Mouse (Mus musculus) heart, embryonic 14.5 days (tissue): ENCODE measurements around the gene Nectin3. TPM values are rescaled to one million over a fixed set of nuclear protein-coding genes. Genes with fewer than 3 reads are reported as not detected.

Experiments used
- ATAC-seq: fragments of 200-750 bp; cut with Nextera tagmentation; 2 replicates; pipeline ENCODE4 v1.8.0; 2017; ENCODE audit warnings: low read depth, moderate TSS enrichment; ENCODE audit not compliant: insufficient number of reproducible peaks, insufficient read depth, low FRiP score
- H3K27ac ChIP-seq, 2 experiments: fragments of 200-500 bp in 1 of 2; fragments of 300-500 bp in 1 of 2; sonication (generic) in 1 of 2; replicated peaks in 1 of 2; 2 replicates each; pipeline ENCODE4 v1.5.1; 2012 to 2014; ENCODE audit warnings: low read depth in 2 of 2, low read length in 2 of 2, control low read depth in 1 of 2, mild to moderate bottlenecking in 1 of 2, mixed read lengths in 1 of 2; ENCODE audit not compliant: control insufficient read depth in 1 of 2, insufficient read depth in 1 of 2
- H3K27me3 ChIP-seq: fragments of 300-500 bp; sonication (generic); 2 replicates; pipeline ENCODE4 v1.6.1; 2014; ENCODE audit warnings: mild to moderate bottlenecking, low read length, control low read depth; ENCODE audit not compliant: control insufficient read depth, insufficient read depth
- H3K36me3 ChIP-seq: fragments of 300-500 bp; sonication (generic); 2 replicates; pipeline ENCODE4 v1.6.1; 2014; ENCODE audit warnings: mild to moderate bottlenecking, control low read depth, low read length, mixed read lengths; ENCODE audit not compliant: control insufficient read depth, insufficient read depth
- H3K4me1 ChIP-seq, 2 experiments: fragments of 200-500 bp in 1 of 2; fragments of 300-500 bp in 1 of 2; sonication (generic) in 1 of 2; 2 replicates each; pipeline ENCODE4 v1.6.1; 2012 to 2014; ENCODE audit warnings: low read length in 2 of 2, control low read depth in 1 of 2, mixed read lengths in 1 of 2; ENCODE audit not compliant: control insufficient read depth in 2 of 2, insufficient read depth in 2 of 2
- H3K4me2 ChIP-seq: fragments of 300-500 bp; sonication (generic); 2 replicates; pipeline ENCODE4 v1.6.1; 2014; ENCODE audit warnings: mild to moderate bottlenecking, low read length
- H3K4me3 ChIP-seq, 2 experiments: fragments of 200-500 bp in 1 of 2; fragments of 300-500 bp in 1 of 2; sonication (generic) in 1 of 2; 2 replicates each; pipeline ENCODE4 v1.5.1; 2012 to 2014; ENCODE audit warnings: low read length in 2 of 2, mild to moderate bottlenecking in 2 of 2, control low read depth in 1 of 2, low read depth in 1 of 2, moderate library complexity in 1 of 2; ENCODE audit not compliant: control insufficient read depth in 1 of 2, insufficient read depth in 1 of 2
- H3K9ac ChIP-seq: fragments of 300-500 bp; sonication (generic); 2 replicates; pipeline ENCODE4 v1.6.1; 2014; ENCODE audit warnings: mild to moderate bottlenecking, low read length
- H3K9me3 ChIP-seq: fragments of 300-500 bp; sonication (generic); 2 replicates; pipeline ENCODE4 v1.6.1; 2016; ENCODE audit warnings: low read length, control low read depth; ENCODE audit not compliant: control insufficient read depth
- WGBS: fragments of 180-500 bp; shearing (Covaris S2); extraction: QIAGEN DNeasy Blood & Tissue Kit; methylation state at CpG from one replicate; pipeline ENCODE4 v1.1.7; 2014; 5-methylcytosine and 5-hydroxymethylcytosine counted together
- polyA plus RNA-seq: library from polyadenylated mRNA; unstranded; fragments of >200 nt; fragmentation: Nextera tagmentation; extraction: Ambion mirVana; gene quantifications from 2 replicates; pipeline ENCODE4 v1.2.1, GENCODE M21; 2014

Nectin3 gene
- polyA plus RNA-seq, 1 experiment from 2014 or later: 24.7 TPM

DNA sequence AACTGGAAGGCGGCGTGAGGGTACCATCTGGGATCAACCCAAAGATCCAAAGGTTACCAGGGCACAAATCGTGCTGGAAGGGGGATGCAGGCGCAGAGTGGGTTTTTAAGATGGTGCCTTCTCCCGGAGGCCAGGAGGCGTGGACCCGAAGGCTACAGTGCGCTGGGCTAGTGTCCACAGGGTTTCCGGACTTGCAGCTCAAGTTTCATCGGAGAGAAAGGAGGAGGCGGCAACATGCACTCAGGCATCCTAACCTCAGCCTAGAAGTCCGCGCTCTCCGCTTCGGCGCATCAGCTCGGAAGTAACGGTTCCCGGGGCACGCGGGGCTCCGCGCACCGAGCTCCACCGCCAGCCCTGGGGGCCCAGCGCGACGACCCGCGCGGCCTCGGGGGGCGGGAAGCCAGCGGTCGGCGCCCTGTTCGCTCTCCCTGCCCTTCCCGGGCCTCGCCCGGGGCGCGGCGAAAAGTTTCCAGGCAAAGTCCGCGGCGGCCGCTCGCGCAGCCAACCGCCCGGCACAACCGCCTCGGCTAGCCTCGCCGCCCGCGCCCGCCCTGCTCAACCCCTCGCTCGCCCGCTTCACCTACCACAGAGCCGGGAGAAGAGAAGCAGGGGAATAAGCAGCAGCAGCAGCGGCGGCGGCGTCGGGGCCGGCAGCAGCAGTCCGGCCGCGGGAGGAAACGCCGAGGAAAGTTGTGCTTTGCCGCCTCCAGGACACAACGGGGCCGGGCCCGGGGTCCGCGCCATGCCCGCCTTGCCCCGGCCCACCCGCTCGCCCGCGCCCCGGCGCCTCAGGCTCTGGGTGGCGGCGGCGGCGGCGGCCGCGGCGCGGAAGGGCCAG lies 2.1 kb downstream of the Nectin3 start:
- Histone ChIP-seq H3K4me1 (peaks cover 0 to 27% of the 10 kb centered on the region in 2 experiments; a peak in 2 of 4 replicates), H3K36me3 (no peaks in the 10 kb centered on the region), H3K4me2 (peak overlapping the region; percentile 77), H3K27me3 (no peaks in the 10 kb centered on the region), H3K9me3 (no peaks in the 10 kb centered on the region), H3K4me3 (peak overlapping the region; percentile 90 to 93), H3K9ac (peak overlapping the region; percentile 96), H3K27ac (peak overlapping the region; percentile 98)
- WGBS: under 1% methylated on average over 78 of the region's 96 CpGs
- peak; percentile 47 for ATAC-seq

DNA sequence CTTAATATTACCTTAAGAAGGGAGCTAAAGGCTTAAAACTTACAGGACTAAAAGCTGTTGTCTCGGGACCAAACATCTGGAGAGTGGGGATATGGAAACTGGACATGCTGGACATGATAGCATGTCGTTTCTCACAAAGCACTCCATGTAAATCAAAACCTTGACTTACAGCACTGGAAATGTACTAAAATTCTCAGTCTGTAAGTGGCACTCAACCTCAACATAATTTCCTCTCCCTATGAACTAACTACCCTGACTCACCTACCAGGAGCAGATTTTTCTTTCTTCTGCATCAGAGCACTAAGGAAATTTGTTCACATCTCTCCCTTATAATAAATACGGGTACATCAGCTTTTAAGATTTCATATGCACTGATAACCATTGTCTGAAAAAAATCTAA lies 3.1 kb downstream of the Nectin3 start:
- H3K36me3 ChIP-seq: no peaks in the 10 kb centered on the region
- peak overlapping the region in 1 of 2 experiments; percentile 98; a peak in 1 of 4 replicates for H3K27ac ChIP-seq
- H3K4me2 ChIP-seq: peak overlapping the region; percentile 77
- no peak for ATAC-seq
- peak overlapping the region; percentile 21 to 93; a peak in 3 of 4 replicates for H3K4me3 ChIP-seq
- H3K9ac ChIP-seq: peak overlapping the region; percentile 96
- WGBS: 18% methylated on average over 3 of the region's 3 CpGs
- H3K27me3 ChIP-seq: no peaks in the 10 kb centered on the region
- no peaks in the 10 kb centered on the region for H3K9me3 ChIP-seq
- H3K4me1 ChIP-seq: peaks cover 0 to 27% of the 10 kb centered on the region in 2 experiments; a peak in 2 of 4 replicates

DNA sequence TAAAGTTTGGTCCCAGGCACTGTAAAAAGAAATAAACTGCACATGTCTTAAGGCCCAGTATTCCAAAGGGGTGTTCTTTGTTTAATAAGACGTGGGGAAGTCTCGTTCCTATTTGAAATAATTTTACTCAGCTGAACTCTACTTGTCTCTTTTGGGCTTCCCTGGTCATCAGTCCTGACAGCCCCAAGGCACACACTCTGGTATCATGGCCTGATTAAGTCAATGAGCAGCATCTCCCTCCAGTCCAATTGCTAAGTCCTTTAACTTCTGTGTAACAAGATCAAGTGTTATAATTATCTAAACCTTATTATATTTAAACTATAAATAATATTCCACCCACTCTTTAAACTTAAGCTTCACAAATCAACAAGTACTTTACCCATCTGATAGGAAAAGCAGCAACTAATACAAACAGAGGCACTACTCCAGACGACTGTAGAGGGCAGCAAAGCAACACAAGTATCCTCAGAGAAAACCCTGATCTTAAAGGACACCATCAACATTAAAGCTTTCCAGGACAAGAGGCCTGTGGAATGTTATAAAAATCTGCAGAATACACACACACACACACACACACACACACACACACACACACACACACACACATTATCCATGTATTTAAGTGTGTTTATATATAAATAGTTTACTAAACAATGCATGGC lies 10.8 kb downstream of the Nectin3 start:
- 54% methylated on average over 3 of the region's 3 CpGs for WGBS
- no peak for ATAC-seq
- H3K27me3 ChIP-seq: no peaks in the 10 kb centered on the region
- H3K27ac ChIP-seq: no peak overlapping the region
- H3K36me3 ChIP-seq: no peaks in the 10 kb centered on the region
- H3K9me3 ChIP-seq: no peaks in the 10 kb centered on the region
- no peak overlapping the region for H3K4me2 ChIP-seq
- H3K4me1 ChIP-seq: peaks cover 0 to 10% of the 10 kb centered on the region in 2 experiments; a peak in 1 of 4 replicates
- H3K9ac ChIP-seq: no peak overlapping the region
- H3K4me3 ChIP-seq: no peak overlapping the region

DNA sequence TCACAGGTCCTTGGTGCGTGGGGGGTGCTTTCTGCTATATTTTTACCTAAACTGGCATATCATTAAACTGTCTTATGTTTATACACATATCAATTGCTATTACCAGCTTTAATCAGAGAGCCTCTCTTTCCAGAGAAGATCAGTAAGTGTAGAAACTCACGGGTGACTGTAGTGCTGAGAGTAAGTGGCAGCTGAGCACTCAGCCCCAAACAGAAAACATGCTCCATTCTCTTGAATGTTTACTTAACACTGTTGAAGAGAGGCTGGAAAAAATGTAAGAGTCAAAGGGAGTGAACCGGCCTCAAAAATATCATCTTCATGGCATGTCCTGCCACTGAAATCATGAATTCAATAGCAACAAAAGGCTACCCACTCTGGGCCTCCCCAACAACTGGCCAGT lies 21.0 kb downstream of the Nectin3 start:
- Histone ChIP-seq H3K36me3 (no peaks in the 10 kb centered on the region), H3K4me1 (peaks cover 0 to 1% of the 10 kb centered on the region in 2 experiments; a peak in 1 of 4 replicates), H3K27ac (no peak overlapping the region), H3K27me3 (no peaks in the 10 kb centered on the region), H3K9ac (no peak overlapping the region), H3K4me2 (no peak overlapping the region), H3K9me3 (no peaks in the 10 kb centered on the region), H3K4me3 (no peak overlapping the region)
- WGBS: 65% methylated on average over 3 of the region's 3 CpGs
- ATAC-seq: no peak

DNA sequence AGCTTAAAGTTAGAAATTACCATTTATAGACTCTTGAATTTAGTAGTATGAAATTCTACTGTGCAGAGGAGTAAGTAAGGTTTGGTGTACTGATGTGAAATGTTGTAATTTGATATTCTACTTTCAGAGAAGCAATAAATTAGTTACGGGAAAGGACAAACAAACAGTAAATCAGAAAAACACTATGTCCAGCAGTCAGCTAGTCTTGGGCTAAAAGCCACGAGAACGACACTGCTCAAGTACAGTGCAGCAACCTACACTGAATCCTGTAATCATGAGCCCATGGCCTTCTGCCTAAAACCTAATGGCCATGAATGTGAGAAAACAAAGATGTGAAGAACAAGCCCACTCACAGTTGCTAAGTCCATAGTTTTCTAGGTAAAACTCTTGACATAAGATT lies 46.9 kb downstream of the Nectin3 start:
- ATAC-seq: no peak
- WGBS: 93% methylated on average over 3 of the region's 3 CpGs
- H3K27ac ChIP-seq: no peak overlapping the region
- no peaks in the 10 kb centered on the region for H3K4me1 ChIP-seq
- peaks cover 42% of the 10 kb centered on the region for H3K36me3 ChIP-seq
- H3K4me3 ChIP-seq: no peak overlapping the region
- no peak overlapping the region for H3K9ac ChIP-seq
- no peak overlapping the region for H3K4me2 ChIP-seq
- H3K27me3 ChIP-seq: no peaks in the 10 kb centered on the region
- H3K9me3 ChIP-seq: no peaks in the 10 kb centered on the region

DNA sequence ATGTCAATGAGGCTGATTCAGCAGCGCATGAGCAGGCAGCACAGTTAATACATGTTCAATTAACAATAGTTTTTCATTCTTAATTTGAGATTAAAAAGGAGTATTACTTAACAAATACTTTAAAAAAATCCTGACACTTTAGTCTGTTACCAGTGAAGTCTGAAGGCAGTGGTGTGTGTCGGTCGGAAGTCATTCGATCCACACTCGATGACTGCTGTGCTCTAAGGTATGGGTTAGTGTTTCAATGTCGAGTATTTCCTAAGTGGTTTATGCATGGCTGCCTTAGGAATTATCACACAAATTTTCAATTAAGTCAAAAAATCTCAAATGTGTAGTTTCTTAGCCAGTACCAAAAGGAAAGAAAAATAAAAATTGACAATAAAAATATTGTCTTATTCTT lies 49.3 kb downstream of the Nectin3 start:
- H3K27me3 ChIP-seq: no peaks in the 10 kb centered on the region
- H3K36me3 ChIP-seq: peaks cover 23% of the 10 kb centered on the region
- H3K27ac ChIP-seq: no peak overlapping the region
- no peak overlapping the region for H3K4me2 ChIP-seq
- H3K4me3 ChIP-seq: no peak overlapping the region
- no peak overlapping the region for H3K9ac ChIP-seq
- H3K4me1 ChIP-seq: no peaks in the 10 kb centered on the region
- WGBS: 93% methylated on average over 6 of the region's 6 CpGs
- no peak for ATAC-seq
- no peaks in the 10 kb centered on the region for H3K9me3 ChIP-seq

DNA sequence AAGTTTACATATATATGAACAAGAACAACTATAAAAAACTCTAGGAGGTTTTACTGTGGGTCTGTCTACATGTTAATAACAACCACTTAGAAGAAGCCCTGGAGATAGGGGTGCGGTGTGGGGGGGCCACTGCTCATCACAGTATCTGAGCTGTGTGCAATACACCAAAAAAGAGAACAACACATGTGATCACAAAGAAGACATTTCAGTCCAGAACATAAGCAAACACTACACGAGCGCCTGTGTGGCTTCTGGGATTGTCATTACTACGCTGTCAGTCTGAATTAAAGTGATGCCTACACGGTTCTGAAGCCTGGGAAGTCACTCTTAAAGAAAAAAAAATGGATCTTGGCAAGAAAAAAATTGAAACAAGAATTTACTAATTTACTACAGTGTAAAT lies 67.0 kb downstream of the Nectin3 start:
- no peaks in the 10 kb centered on the region for H3K27me3 ChIP-seq
- H3K4me1 ChIP-seq: no peaks in the 10 kb centered on the region
- no peak overlapping the region for H3K4me2 ChIP-seq
- H3K27ac ChIP-seq: no peak overlapping the region
- H3K36me3 ChIP-seq: peaks cover 25% of the 10 kb centered on the region
- H3K4me3 ChIP-seq: no peak overlapping the region
- ATAC-seq: no peak
- no peak overlapping the region for H3K9ac ChIP-seq
- 89% methylated on average over 5 of the region's 5 CpGs for whole genome bisulfite sequencing
- no peaks in the 10 kb centered on the region for H3K9me3 ChIP-seq
